Mouse (Mus musculus) neural tube, embryonic 11.5 days (tissue): ENCODE measurements around the gene Klra3. TPM values are rescaled to one million over a fixed set of nuclear protein-coding genes. Genes with fewer than 3 reads are reported as not detected.

Experiments
- polyA plus RNA-seq: library from polyadenylated mRNA; unstranded; fragments of >200 nt; fragmentation: Nextera tagmentation; extraction: Ambion mirVana; gene quantifications from 2 replicates; pipeline ENCODE4 v1.2.1, GENCODE M21; 2014

The Klra3 gene
- polyA plus RNA-seq, 1 experiment from 2014 or later = not detected

Other genes starting within 250 kb of the Klra3 start
- gene Klra8, start 207.7 kb downstream of the Klra3 start, polyA plus RNA-seq = not detected in 2 replicates
- gene Klra9, start 144.5 kb downstream of the Klra3 start, polyA plus RNA-seq = not detected in 2 replicates
- gene Klra7, start 104.3 kb downstream of the Klra3 start, polyA plus RNA-seq = not detected in 2 replicates
- gene Klra10, start 55.6 kb downstream of the Klra3 start, polyA plus RNA-seq = not detected in 2 replicates
- not detected in 2 replicates for gene Klra1, start 49.3 kb upstream of the Klra3 start, polyA plus RNA-seq